Mouse (Mus musculus) heart, postnatal 4 days (tissue): ENCODE results near the gene AC124502.3. TPM values are rescaled to one million over a fixed set of nuclear protein-coding genes. Genes with fewer than 3 reads are reported as not detected.

Experiments
- DNase-seq: peaks from one replicate; pipeline ENCODE4 v3.0.0; 2021
- total RNA-seq, 2 experiments: library from RNA; stranded (reverse); gene quantifications; 2 replicates each; pipeline ENCODE4 v1.2.3; 2021

The AC124502.3 gene
- total RNA-seq, 2 experiments from 2014 or later = 1.6 to 2.0 TPM

GRCm38 (mm10) chr19:5060365-5061330 is 22.0 kb downstream of the AC124502.3 start:
- peak; percentile 47 for DNase-seq

GRCm38 (mm10) chr19:5062041-5062440 is 23.4 kb downstream of the AC124502.3 start:
- no peak for DNase-seq

GRCm38 (mm10) chr19:5062446-5062845 is 23.8 kb downstream of the AC124502.3 start:
- peak; percentile 46 for DNase-seq

- peak; percentile 51 for DNase-seq
Measured at GRCm38 (mm10) chr19:5065104-5065503, 26.4 kb downstream of the AC124502.3 start.

- peak; percentile 31 for DNase-seq
Measured at GRCm38 (mm10) chr19:5067040-5067799, 28.5 kb downstream of the AC124502.3 start.

GRCm38 (mm10) chr19:5067867-5068569 is 29.3 kb downstream of the AC124502.3 start, which contains the start of gene Cd248:
Cd248 (plus strand) TSS chr19:5068078.
- peak; percentile 86 for DNase-seq

- DNase-seq = no peak
Measured at GRCm38 (mm10) chr19:5068570-5069234, 30.0 kb downstream of the AC124502.3 start.

- no peak for DNase-seq
Measured at GRCm38 (mm10) chr19:5069486-5069885, 30.8 kb downstream of the AC124502.3 start.

GRCm38 (mm10) chr19:5069978-5070377 is 31.3 kb downstream of the AC124502.3 start:
- DNase-seq = no peak

GRCm38 (mm10) chr19:5071077-5071476 is 32.4 kb downstream of the AC124502.3 start:
- DNase-seq = no peak

- DNase-seq = peak; percentile 76
Measured at GRCm38 (mm10) chr19:5071545-5072369, 33.1 kb downstream of the AC124502.3 start.

- DNase-seq = no peak
Measured at GRCm38 (mm10) chr19:5072389-5073019, 33.8 kb downstream of the AC124502.3 start.

GRCm38 (mm10) chr19:5073028-5073427 is 34.3 kb downstream of the AC124502.3 start:
- DNase-seq = peak; percentile 72

GRCm38 (mm10) chr19:5073518-5073917 is 34.8 kb downstream of the AC124502.3 start:
- DNase-seq = no peak

- no peak for DNase-seq
Measured at GRCm38 (mm10) chr19:5079279-5079678, 40.6 kb downstream of the AC124502.3 start.

- no peak for DNase-seq
Measured at GRCm38 (mm10) chr19:5082005-5082404, 43.3 kb downstream of the AC124502.3 start.

GRCm38 (mm10) chr19:5082596-5082995 is 43.9 kb downstream of the AC124502.3 start:
- no peak for DNase-seq

- no peak for DNase-seq
Measured at GRCm38 (mm10) chr19:5083961-5084833, 45.5 kb downstream of the AC124502.3 start.

- no peak for DNase-seq
Measured at GRCm38 (mm10) chr19:5084834-5085144, 46.1 kb downstream of the AC124502.3 start.
